Mouse (Mus musculus) inflammation-experienced regulatory T-cells (primary cell): Measurements from ENCODE around the gene Rsad2. TPM values are rescaled to one million over a fixed set of nuclear protein-coding genes. Genes with fewer than 3 reads are reported as not detected.

Experiments used
- polyA plus RNA-seq, 2 experiments: library from polyadenylated mRNA; unstranded; fragments of 100-300 nt; shearing (Covaris generic); gene quantifications; one replicate each; pipeline ENCODE4 v1.2.1; 2017

The Rsad2 gene
- 1 to 10 TPM; 2.8 to 6.2 TPM for polyA plus RNA-seq

GRCm38 (mm10) chr12:26456028-26456698 lies at the start of gene Rsad2:
TSS of gene Rsad2 (minus strand) at chr12:26456452.

GRCm38 (mm10) chr12:26469098-26470041 lies 13.1 kb upstream of the Rsad2 start, which contains the start of gene Cmpk2:
TSS of gene Cmpk2 (plus strand) at chr12:26469204.

GRCm38 (mm10) chr12:26415104-26415771 lies 41.0 kb downstream of the Rsad2 start, which contains the start of gene Rnf144a:
TSS of gene Rnf144a (minus strand) at chr12:26415254.

Other genes with a start within 250 kb of the Rsad2 start
- 10 to 100 TPM; 10.6 to 52.8 TPM for gene Rnf144a, start 41.2 kb downstream of the Rsad2 start, polyA plus RNA-seq
- gene Cmpk2, start 12.8 kb upstream of the Rsad2 start, polyA plus RNA-seq, result 10 to 100 TPM in 1 of 2 experiments, 1 to 10 TPM in 1; 9.9 to 20.2 TPM